Mouse (Mus musculus): ENCODE measurements around the gene Srp54b. TPM values are rescaled to one million over a fixed set of nuclear protein-coding genes. Genes with fewer than 3 reads are reported as not detected.
A peak's percentile ranks its signal among the peaks of the same experiment; 100 is the strongest.
"Not testable (repeated sequence)": the region's sequence is repeated elsewhere in the genome, so short reads cannot be mapped to it uniquely, and the experiment has no call there.

Srp54b gene
- 10 to 100 TPM; 32.8 to 49.1 (median 34.4) TPM for polyA plus RNA-seq (2017; shearing (Covaris generic))

- ATAC-seq = peak; percentile 94
These were observed at the start of gene Srp54b for GRCm38 (mm10) chr12:55154559-55155448. TSS of gene Srp54b (plus strand) at chr12:55155104.

GRCm38 (mm10) chr12:55112616-55113015 lies 42.3 kb upstream of the Srp54b start:
- not testable (repeated sequence) for ATAC-seq

- ATAC-seq = peak; percentile 94
These were observed 30.7 kb upstream of the Srp54b start, which contains the start of gene Fam177a for GRCm38 (mm10) chr12:55124242-55124641. TSS of gene Fam177a (plus strand) at chr12:55124469.

GRCm38 (mm10) chr12:55124731-55125130 lies 30.2 kb upstream of the Srp54b start:
- peak; percentile 68 for ATAC-seq

- not testable (repeated sequence) for ATAC-seq
These were observed 19.4 kb upstream of the Srp54b start for GRCm38 (mm10) chr12:55135540-55135939.

- ATAC-seq = not testable (repeated sequence)
These were observed 17.0 kb upstream of the Srp54b start for GRCm38 (mm10) chr12:55137859-55138258.

GRCm38 (mm10) chr12:55155449-55155783 lies 512 bp downstream of the Srp54b start:
- ATAC-seq = peak; percentile 46

GRCm38 (mm10) chr12:55167034-55167557 lies 12.2 kb downstream of the Srp54b start:
- not testable (repeated sequence) for ATAC-seq

GRCm38 (mm10) chr12:55187686-55188085 lies 32.8 kb downstream of the Srp54b start:
- ATAC-seq = not testable (repeated sequence)

- not testable (repeated sequence) for ATAC-seq
These were observed 34.2 kb downstream of the Srp54b start for GRCm38 (mm10) chr12:55189127-55189526.

GRCm38 (mm10) chr12:55199306-55199705 lies 44.4 kb downstream of the Srp54b start, which contains the start of gene 1700047I17Rik2:
TSS of gene 1700047I17Rik2 (plus strand) at chr12:55199592.
- peak; percentile 89 for ATAC-seq

- ATAC-seq = peak; percentile 71
These were observed 44.9 kb downstream of the Srp54b start for GRCm38 (mm10) chr12:55199799-55200198.

- ATAC-seq = not testable (repeated sequence)
These were observed 58.0 kb downstream of the Srp54b start for GRCm38 (mm10) chr12:55212944-55213343.

- peak; percentile 92 for ATAC-seq
These were observed 75.0 kb downstream of the Srp54b start, which contains the start of gene Srp54c for GRCm38 (mm10) chr12:55229626-55230519. TSS of gene Srp54c (plus strand) at chr12:55230168.

GRCm38 (mm10) chr12:55230520-55230861 lies 75.6 kb downstream of the Srp54b start:
- ATAC-seq = peak; percentile 67

Other genes starting within 250 kb of the Srp54b start
- not detected for gene Gm20403, start 168.6 kb upstream of the Srp54b start, polyA plus RNA-seq (2017; shearing (Covaris generic))
- gene Baz1a, start 140.8 kb upstream of the Srp54b start, polyA plus RNA-seq (2017; shearing (Covaris generic)) = 10 to 100 TPM; 31.0 to 41.8 (median 34.4) TPM
- gene 2700097O09Rik, start 75.0 kb upstream of the Srp54b start, polyA plus RNA-seq (2017; shearing (Covaris generic)) = 10 to 100 TPM; 18.7 to 24.4 (median 18.7) TPM
- gene Srp54a, start 74.8 kb upstream of the Srp54b start, polyA plus RNA-seq (2017; shearing (Covaris generic)) = 100 to 1,000 TPM; 136 to 177 (median 154) TPM
- gene Fam177a, start 30.6 kb upstream of the Srp54b start, polyA plus RNA-seq (2017; shearing (Covaris generic)) = 10 to 100 TPM; 15.6 to 28.9 (median 16.6) TPM
- not detected for gene 1700047I17Rik2, start 44.5 kb downstream of the Srp54b start, polyA plus RNA-seq (2017; shearing (Covaris generic))
- gene Srp54c, start 75.1 kb downstream of the Srp54b start, polyA plus RNA-seq (2017; shearing (Covaris generic)) = 10 to 100 TPM; 51.2 to 68.8 (median 54.5) TPM
- gene 1110008L16Rik, start 144.5 kb downstream of the Srp54b start, polyA plus RNA-seq (2017; shearing (Covaris generic)) = 10 to 100 TPM in 1 of 3 experiments, 1 to 10 TPM in 2; 6.1 to 10.2 (median 9.4) TPM
- 10 to 100 TPM; 18.1 to 32.2 (median 20.8) TPM for gene Ppp2r3c, start 147.9 kb downstream of the Srp54b start, polyA plus RNA-seq (2017; shearing (Covaris generic))
- 100 to 1,000 TPM; 255 to 323 (median 266) TPM for gene Psma6, start 229.1 kb downstream of the Srp54b start, polyA plus RNA-seq (2017; shearing (Covaris generic))

Data from inflammation-experienced regulatory T-cells, adult 6 months (primary cell).